Mouse (Mus musculus) mature B cell (primary cell): Measurements from ENCODE around the gene Josd1.

Experiments used
- in situ Hi-C: fragments of 300-500 bp; cut with MboI; formaldehyde crosslinking; loops from 2 replicates; pipeline ENCODE4 v1.14.3; 2019

Gene Josd1

DNA sequence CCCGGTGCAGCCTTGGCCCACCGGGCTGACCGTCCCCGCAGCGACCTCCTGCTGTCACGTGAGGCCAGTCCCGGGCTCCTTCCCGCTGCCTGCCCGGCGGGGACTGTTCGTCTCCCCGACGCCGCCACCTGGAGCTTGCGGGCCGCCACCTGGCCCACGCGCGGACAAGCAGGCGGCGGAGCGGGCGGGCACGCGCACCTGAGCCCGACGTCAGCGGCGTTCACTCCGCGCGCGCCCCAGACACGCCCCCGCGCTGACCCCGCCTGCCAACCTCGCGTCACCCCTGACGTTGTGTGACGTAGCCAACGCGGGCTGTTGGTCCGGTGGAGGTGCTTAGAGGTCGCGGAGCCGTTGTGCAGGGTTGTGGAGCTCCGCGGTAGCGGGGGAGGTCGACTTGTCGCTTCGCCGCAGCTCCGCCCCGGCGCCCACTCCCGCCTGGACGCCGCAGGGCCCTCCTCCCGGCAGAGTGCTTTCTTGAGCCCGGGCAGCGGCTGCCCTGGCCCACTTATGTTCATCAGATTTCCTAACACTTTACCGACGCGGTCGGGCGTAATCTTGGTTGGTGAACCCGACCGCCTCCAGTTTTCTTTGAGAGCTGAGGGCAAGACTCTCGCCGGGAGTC, at the start of gene Josd1:
TSS of gene Josd1 (minus strand) at position 274 of the 622 bp plus-strand sequence.
- in situ Hi-C loops = no loop called here

DNA sequence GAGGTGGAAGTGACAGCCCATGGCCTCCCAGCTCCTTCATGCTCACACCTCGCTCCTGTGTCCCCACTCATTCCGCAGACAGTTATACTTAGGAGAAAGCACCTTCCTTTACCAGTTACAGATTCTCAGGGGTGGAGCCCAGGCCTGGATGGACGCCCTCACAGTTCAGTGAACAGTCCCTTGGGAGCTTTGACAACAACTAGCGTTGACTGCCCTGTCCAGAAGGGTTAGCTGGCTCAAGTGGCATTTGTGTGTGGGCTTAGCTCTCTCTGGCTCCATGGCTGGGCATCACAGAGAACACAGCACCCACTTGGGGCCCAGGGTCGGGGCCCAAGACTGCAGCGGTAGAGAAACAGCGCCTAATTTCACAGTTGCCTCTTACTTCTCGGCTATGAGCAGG, 46.6 kb upstream of the Josd1 start:
- in situ Hi-C loops = no loop called here

DNA sequence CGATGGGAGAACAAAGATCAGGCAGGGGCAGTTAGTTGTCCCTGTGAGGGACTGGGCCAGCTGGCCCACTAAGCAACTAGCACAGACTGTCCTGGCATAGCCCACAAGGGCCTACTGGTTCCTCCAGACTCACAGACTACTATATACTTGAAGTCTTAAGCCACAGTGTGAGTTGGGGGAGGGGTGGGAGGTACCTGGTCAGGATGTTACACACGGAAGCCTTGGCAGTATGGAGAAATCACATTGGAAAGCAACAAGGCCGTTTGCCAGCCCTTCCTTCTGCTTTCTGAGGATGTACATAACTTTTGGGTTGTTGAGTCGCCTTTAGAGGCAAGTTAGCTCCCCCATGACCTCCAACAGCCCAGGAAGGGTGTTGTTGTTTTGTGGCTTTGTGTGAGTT, 45.9 kb upstream of the Josd1 start:
- in situ Hi-C loops = no loop called here

DNA sequence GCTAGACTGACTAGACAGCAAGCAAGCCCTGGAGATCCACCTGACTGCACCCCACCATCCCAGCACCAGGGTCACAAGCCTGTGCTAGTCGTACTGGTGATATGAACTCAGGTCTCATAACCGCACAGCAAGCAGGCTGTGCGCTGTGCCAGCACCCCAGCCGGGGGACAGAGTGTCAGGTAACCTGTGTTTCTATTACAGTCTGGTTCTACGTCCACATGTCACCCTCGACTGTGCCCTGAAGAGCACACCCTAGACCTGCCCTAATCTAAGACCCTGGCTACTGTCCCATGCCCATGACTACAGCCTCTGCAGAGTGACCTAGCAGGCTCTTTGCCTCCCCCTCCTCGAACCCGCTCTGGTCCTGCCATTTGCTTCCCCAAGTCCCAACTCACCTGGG, 45.5 kb upstream of the Josd1 start:
- in situ Hi-C loops = no loop called here

DNA sequence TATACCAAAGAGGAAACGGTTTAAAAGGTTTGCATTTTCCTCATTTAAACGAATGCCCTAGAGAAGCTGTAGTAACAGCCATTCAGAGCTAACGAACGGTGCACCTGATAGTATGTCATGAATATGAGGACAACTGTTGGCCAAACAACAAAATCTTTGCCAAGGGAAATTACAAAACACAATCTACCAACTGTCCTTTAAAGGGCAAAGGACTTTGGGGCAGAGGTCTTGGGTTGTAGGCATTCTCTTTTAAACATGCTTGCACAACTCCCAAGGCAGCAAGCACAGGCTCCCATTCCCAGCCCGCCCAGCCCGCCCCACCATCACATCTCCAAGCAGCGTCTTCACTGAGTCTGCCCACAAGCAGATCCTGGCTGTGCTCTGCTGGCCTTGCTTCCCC, 43.8 kb upstream of the Josd1 start:
- in situ Hi-C loops = no loop called here

DNA sequence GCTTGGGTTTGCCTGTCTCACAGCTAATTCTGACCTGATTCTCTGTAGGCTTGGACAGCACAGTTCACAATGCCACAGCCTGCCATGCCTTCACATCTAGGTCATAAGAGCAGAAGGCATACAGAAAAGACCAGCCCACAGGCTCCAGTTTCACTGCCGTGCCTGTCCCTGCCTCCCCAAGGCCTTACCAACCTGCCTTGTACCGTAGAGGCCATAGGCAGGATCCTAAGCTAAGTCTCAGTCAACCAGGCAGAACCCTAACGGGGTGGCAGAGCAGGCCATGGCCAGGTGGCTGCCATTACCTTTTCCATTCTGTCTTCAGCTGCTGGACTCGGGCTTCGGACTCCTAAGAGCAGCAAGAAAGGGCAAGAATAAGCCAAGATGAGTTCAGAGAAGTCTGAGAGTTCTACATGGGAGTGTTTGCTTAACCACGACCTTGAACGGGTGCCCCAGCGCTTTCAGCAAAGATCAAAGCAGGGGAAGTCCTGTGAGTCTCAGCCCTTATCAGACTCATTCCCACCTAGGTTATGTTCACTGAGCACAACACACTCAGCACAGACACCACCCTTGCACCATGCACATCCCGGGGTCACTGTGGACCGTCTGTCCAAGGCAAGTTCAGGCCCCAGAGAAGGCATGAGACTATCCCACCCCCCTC, 41.1 kb upstream of the Josd1 start:
- in situ Hi-C loops = no loop called here

DNA sequence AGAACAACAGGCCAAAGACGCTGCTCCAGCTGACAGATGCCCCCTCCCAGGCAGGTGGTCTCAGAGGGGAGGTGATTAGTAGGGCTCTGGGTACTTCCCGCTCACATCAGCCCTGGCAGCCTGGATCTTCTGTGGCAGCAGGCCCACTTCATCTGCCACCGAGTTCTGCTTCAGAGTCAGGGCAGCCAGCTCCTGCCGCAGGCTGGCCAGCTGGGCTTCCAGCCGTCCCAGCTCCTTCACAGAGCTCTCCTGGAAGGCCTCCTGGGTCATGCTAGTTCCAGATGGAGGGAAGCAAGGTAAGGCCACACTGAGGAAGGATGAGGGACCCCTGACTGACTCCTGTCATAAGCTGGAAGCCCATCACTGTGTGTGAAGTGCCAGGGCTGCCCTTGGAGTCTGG, 40.6 kb upstream of the Josd1 start:
- in situ Hi-C loops = no loop called here

DNA sequence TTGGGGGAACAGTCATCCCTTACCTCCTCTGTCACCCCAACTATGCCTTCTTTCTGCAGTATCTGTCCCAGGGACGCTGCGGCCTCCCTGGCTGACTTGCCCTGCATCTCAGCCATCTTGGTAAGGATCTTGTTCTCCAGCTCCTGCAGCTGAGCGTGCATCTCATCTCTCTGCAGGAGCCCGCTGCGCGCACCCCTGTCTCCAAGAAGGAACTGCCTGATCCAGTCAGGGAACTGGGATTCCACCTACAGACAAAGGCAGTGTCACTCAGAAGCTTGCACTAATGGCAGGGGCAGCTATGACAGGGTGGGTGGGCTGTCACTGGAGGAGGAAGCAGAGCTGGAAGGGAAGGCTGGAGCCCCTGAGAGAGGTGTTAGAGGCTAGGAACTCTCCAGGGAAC, 40.1 kb upstream of the Josd1 start:
- in situ Hi-C loops = no loop called here

DNA sequence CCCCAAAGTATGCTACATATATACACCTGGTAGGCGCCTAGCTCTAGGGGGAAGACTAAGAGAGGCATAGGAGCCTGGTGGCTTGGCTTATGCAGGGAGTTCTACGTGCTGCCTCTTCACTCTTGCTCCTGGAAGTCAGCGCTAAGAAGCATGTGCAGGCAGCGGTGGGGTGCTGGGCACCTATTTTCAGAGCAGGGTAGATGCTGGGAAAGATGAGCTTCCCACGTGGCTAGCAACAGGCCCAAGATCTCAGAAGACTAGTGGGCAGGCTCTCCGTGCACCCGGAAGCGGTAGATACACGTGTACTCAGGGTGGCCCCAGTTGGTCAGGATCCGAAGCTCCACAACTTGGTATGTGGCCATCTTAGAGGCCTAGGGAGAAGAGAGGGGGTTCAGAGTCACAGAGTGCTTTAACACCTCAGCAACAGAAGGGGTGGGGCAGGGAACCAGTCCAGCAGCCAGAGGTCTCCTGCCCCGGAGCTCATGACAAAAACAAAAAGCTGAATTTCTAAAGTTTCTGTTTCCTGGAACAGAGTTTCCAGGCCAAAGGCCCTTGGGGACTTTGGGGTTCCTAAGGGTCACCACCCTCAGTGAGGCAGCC, 37.6 kb upstream of the Josd1 start:
- in situ Hi-C loops = no loop called here

DNA sequence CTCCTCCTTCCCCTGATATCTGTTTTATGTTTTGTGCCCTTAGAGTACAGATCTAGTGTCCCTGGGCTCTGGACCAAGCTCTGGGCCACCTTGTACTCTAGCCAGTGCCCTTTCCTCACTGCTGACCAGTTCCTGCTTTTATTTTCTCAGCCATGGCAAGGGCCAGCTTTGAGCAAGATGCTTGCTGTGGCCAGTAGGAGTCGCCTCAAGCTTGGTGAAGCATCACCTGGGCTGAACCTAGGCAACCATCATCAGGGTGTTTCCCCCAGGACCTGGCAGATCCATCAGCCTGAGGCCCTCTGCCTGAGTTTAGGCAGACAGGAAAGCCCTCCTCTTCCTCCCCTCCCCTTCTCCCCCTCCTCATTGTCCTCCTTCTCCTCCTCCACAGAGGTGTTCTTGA, 35.7 kb upstream of the Josd1 start:
- in situ Hi-C loops = no loop called here

DNA sequence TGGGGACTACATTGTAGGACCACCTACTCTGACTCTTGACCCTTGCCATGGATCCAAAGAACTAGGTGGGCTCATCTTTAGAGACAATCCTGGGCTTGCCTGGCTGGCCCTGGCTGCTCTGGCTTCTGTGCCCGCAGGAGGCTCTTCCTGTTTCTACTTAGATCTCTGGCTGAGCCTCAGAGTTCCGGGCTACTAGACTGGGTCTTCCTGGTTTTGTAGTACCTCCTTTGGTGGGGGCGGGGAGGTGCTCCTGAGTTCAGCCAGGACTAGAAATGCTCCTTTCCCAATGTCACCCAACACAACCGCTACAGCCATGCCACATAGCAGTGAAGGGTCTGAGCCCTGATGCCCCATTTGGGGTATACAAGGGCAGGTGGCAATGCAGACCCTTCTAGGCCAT, 33.1 kb upstream of the Josd1 start:
- in situ Hi-C loops = no loop called here

DNA sequence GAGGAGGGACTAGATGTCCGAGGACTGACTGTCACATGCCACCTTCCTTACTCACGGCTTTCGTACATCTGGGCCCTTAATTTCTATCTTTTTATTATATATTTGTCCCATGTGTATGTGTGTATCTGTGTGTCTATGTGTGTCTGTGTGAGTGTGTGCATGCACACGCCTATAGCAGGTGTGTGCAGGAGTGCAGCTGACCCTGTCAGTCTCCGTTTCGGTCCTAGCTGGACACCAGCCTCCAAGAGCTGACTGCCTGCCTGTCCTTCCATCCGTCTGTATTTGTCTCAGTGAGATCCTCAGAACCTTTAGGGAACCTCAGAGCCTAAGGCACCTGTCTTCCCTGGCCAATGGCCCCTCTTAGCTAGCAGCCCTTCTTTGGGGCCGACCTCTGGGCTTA, 32.5 kb upstream of the Josd1 start:
- in situ Hi-C loops = no loop called here

DNA sequence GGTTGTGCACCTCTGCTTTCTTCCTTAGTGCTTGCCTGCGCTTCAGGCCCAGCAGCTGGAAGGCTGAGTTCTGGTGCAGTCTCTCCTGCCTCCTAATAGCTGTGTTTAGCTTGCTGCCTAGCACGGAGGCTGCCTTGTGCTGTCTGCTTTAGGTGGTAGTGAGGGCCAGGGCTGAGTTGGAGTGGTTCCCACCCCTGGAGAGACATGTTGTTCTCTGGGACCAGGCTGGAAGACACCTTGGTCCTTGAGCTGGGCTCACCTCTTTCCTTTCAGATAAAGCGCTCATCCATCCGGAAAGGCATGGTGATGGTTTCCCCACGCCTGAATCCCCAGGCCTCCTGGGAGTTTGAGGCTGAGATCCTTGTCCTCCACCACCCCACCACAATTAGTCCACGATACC, 29.0 kb upstream of the Josd1 start:
- in situ Hi-C loops = no loop called here

DNA sequence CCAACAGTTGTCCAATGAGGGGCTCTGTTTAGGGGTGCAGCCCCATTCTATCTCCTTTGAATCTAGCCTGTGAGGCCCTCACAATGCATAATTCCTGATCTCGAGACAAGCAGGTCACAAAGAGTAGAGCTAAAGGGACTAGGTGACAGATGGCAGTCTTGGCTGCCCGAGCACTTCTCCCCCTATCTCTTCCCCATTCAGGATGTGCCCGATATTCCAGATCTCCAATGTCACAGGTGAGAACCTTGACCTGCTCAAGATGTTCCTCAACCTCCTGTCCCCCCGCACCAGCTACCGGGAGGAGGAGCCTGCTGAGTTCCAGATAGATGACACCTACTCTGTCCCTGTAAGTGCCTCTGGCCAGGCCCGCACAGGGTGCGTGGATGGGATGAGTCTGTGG, 27.9 kb upstream of the Josd1 start:
- in situ Hi-C loops = no loop called here

DNA sequence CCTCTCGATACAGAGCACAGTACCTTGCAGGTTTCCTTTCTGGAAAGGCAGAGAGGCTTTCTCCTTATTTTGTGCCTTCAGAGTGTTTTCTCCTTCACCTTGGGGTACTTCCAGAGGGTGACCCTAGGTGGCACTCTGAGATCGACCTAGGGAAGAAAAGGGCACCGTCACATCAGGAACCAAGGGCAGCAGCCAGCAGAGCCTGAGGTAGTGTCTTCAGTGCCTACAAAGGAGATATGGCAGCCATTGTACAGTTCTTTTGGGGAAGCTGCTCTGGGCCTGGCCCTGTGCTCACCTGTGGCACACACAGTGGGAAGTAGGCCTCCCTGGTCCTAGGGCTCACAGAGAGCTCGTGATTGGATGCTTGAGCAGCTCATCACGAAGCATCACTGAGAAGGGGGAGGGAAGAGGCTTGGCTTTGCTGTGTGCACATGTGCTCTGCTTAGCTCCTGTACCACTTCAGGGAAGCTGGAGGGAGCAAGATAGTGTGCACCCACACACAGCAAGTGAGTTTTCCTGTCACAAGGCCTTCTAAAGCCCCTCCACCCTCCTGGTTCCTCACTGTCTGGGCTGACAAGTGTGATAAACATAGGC, 20.6 kb upstream of the Josd1 start:
- in situ Hi-C loops = no loop called here

DNA sequence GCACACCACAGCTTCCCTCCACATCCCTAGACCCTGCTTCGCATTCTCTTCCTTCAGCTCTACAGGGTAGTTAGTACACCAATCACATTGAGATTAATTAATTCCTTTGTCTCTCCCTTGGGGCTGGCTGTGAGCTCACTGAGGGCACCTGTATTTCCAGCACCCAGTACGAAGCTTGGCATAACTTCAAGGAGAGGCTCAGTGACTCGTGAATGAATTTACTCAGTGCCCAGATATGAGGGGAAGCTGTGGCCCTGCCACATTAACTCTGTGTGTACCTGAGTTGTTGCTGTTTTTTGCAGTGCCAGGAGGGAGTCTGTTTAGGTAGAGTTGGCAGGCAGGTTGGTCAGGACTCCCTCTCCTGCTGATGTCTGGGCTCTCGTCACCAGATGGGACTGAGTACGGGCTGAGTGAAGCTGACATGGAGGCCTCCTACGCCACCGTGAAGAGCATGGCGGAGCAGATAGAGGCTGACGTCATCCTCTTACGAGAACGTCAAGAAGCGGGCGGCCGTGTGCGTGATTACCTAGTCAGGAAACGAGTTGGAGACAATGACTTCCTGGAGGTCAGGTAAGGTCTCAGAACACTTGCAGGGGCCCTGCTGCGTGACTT, 19.0 kb upstream of the Josd1 start:
- in situ Hi-C loops = no loop called here

DNA sequence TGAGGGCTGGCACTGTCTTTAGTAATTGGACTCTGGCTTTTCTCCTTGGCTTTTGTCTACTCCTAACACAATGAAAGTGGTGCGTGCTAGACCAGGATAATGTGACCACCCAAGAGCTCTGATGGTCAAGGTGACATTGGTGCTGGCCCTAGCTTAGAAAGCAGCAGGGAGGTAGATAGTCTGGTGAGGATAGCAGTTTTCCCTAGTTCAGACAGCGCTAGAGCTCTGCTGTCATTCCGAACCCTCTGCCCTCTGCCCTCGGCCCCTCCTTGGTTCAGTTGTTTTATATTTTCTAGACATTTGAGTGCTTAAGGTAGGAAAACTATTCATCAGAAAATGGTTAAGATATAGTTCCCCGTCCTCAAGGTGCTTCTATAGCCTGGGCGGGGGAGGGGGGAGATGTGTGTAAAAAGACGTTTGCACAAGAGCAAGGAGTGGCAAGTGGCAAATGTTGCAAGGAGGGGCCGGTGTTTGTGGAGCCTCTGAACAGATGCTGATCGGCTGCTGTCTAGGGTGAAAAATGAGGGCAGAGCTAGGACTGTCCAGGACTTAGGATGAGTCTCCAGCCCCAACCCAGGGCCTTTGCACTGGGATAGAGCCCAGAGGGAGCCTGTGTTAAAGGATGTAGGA, 10.0 kb upstream of the Josd1 start:
- in situ Hi-C loops = no loop called here

DNA sequence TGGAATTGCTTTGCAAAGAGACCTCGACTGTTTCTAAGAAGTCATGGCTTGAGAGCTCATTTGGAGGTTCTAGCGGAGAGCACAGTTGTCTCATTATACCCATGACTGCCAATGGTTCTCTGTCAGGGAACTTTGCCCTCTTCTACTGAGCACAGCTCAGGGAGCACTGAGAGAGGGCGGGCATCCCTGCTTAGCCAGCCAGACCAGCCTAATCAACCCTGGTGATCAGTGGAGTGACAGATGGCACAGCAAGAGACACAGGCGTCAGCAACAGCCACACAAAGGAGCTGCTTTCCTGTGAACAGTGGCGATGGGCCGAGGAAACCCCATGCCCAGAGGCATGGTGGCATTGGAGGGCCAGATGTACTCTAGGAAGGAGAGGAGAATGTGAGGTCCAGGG, 9.3 kb upstream of the Josd1 start:
- in situ Hi-C loops = no loop called here

DNA sequence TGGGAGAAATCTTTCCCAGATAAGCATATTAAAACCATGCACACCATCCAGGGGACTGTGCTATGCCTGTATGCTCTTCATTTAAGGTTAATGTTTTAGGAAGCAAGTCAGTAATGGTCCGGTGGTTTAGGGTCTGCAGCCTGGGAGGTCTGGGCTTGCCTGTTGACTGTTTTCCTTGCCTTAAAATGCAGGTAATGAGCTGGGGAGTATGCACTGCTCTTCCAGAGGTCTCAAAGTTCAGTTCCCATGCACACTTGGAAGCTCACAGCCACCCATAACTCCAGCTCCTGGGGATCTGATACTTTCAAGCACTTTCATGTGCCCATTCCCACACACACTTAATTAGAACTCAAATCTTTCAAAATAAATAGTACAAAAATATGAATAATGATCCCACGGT, 8.8 kb upstream of the Josd1 start:
- in situ Hi-C loops = no loop called here

DNA sequence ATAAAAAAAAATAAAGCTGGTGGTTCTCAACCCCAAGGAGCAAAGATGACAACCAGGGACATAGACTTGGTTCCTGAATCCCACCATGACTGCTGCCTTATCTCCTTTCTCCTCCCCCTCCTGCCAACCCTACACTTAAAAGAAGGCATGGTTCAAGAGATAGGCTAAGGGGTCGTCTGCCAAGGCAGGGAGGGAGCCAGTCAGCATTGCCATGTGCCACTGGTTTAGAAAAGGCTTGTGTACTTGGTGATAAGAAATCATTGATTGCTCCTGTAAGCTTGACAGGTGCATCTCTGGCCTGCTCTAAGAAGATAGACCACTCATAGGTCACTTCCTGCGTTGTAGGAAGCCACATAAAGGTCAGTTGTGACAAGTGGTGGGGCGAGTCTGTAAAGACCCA, 7.8 kb upstream of the Josd1 start:
- in situ Hi-C loops = no loop called here

DNA sequence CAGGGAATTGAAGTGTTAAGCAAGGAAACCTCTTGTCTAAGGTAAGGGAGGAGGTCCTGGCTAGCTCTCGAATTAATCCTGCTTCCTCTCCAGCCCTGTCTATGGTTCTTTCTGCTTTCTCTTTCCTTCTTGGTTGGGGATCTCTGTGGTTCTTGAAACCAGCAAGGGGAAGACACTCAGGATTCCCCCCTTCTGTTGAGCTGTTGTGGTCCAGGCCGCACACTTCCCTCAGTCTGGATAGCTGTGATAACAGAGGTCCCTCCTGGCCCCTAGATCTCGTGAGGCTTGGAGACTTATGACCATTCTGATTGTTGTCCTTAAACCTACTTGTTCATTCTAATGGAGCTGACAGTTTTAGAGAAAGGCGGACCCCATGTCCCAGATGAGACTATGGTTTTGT, 6.8 kb upstream of the Josd1 start:
- in situ Hi-C loops = loop anchor here (5.0 kb wide), 2 partner anchors 37 to 43 kb away; partner anchors contain the start of genes Cby1 and Fam227a

DNA sequence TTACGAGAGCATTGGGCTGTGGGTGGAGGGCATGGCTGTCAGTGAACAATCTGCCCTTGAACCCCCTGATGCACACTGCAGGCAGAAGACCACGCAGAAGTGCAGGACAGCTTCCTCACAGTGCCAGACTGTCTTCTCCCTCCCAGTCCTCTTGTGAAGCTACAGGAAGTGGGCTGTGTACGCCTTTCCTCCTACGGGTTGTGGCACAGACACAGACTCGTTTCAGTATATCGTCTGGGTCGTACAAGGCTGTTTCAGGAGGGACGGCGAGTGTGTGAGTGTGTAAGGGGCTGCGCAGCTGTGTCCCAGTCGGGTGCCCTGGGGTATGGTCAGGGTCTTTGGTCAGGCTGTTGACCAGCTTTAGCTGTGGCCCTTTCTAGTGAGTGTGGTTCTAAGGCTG, 6.0 kb upstream of the Josd1 start:
- in situ Hi-C loops = loop anchor here (5.0 kb wide), 2 partner anchors 36 to 44 kb away; partner anchors contain the start of genes Cby1 and Fam227a
